Mouse (Mus musculus): ENCODE measurements at regions not wholly inside any gene's neighbourhood (a gene's known extent, or its start where the extent isn't known, plus 50 kb on each side); places are given as distances from the start of the nearest gene placed in this dataset.
A peak's percentile ranks its signal among the peaks of the same experiment; 100 is the strongest.

GRCm38 (mm10) chrX:85329474-85330225 lies 80.2 kb downstream of the Fthl17a start:
- no peak for DNase-seq (ENCODE audit: low spot score in 2 of 2)

GRCm38 (mm10) chrX:85343517-85343916 lies 94.0 kb downstream of the Fthl17a start:
- DNase-seq (ENCODE audit: low spot score in 2 of 2): no peak

GRCm38 (mm10) chrX:85375296-85375695 lies 125.8 kb downstream of the Fthl17a start:
- no peak for DNase-seq (ENCODE audit: low spot score in 2 of 2)

DNA sequence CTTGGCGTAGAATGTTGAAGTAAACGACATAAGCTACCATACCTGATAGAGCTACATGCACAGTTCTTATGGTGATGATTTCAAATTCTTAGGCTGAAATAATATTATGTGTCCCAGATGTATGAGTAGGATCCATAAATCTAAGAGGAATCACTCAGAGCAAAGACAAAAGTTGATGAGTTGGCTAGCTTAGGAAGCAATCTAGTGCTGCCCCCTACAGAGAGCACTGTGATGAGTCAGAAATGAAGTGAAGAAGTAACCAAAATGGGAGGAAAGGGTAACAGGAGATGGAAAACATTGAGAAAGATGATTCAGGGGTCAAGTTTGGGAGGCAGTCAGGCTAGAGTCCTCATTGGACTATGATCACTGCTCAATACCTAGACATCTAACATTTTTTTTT lies 135.0 kb downstream of the Fthl17a start:
- peak in 1 of 2 experiments; percentile 1 for DNase-seq (ENCODE audit: low spot score in 2 of 2)

Measured in layer of hippocampus, adult 18-20 months (tissue).